Mouse (Mus musculus) stomach, postnatal 0 days (tissue): ENCODE measurements at regions not wholly inside any gene's neighbourhood (a gene's known extent, or its start where the extent isn't known, plus 50 kb on each side); places are given as distances from the start of the nearest gene placed in this dataset.

ENCODE experiments used
- CTCF ChIP-seq: IDR thresholded peaks from 2 replicates; pipeline ENCODE4 v1.5.1; 2016; ENCODE audit warnings: antibody characterized with exemption, low read depth, mild to moderate bottlenecking, moderate library complexity
- EP300 ChIP-seq: optimal IDR thresholded peaks from 2 replicates; pipeline ENCODE3; 2016; ENCODE audit warnings: antibody characterized with exemption

DNA sequence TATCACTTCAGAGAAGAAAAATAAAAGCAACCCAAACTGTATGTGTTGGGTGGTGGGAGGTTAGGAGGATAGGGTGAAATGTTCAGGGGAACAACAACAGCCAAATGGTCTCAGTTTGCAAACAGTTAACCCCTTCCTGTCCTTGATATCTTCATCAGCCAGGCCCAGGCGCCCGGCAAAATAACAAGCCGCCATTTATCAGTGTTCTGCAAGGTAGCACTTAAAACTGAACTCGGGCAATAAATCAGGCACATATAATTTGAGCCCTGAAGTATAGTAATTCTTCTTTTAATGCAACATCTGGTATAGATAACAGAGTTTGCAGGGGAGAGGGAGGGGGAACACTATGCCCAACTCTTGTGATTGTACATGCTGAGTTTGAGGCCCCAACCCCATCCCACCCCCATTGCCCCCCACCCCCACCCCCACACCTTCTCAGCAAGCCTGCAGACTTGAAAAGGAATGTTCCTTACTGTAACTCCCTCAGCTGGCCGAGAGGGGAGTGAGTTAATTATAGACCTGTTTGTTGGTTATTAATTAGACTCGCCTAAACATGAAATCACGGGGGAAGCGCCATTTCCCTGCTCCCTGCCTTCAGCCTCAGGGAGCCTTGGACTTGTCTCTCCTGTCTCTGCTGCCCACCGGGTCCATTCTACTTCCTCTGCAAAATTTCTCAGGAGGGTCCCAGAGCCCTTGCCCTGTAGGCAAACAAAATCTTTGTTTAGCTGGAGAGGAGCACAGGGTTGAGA lies 223.9 kb upstream of the Usp24 start:
- TF ChIP-seq EP300, result no peak
- TF ChIP-seq CTCF, result no peak
